Mouse (Mus musculus) adrenal gland, adult 8-10 months (tissue): ENCODE data around the gene Bpi. TPM values are rescaled to one million over a fixed set of nuclear protein-coding genes. Genes with fewer than 3 reads are reported as not detected.

Experiments
- DNase-seq: peaks from one replicate; pipeline ENCODE4 v3.0.0; 2022
- total RNA-seq, 4 experiments: library from RNA; stranded (reverse); gene quantifications; 2 replicates each; pipeline ENCODE4 v1.2.4; 2022

The Bpi gene
- total RNA-seq = not detected

- DNase-seq = no peak
Observed at GRCm38 (mm10) chr2:158258005-158258418, at the start of gene Bpi. Gene Bpi, plus strand, starts transcription at chr2:158258094.

GRCm38 (mm10) chr2:158209776-158210175, 48.1 kb upstream of the Bpi start:
- DNase-seq = no peak

- DNase-seq = no peak
Observed at GRCm38 (mm10) chr2:158210503-158210902, 47.4 kb upstream of the Bpi start.

GRCm38 (mm10) chr2:158210958-158211357, 46.9 kb upstream of the Bpi start:
- no peak for DNase-seq

- DNase-seq = no peak
Observed at GRCm38 (mm10) chr2:158211764-158212471, 46.0 kb upstream of the Bpi start.

- no peak for DNase-seq
Observed at GRCm38 (mm10) chr2:158215283-158216117, 42.4 kb upstream of the Bpi start.

- DNase-seq = no peak
Observed at GRCm38 (mm10) chr2:158216510-158216909, 41.4 kb upstream of the Bpi start.

GRCm38 (mm10) chr2:158219562-158219961, 38.3 kb upstream of the Bpi start:
- DNase-seq = no peak

GRCm38 (mm10) chr2:158221446-158222084, 36.3 kb upstream of the Bpi start:
- no peak for DNase-seq

GRCm38 (mm10) chr2:158222664-158223063, 35.2 kb upstream of the Bpi start:
- no peak for DNase-seq

GRCm38 (mm10) chr2:158223497-158223896, 34.4 kb upstream of the Bpi start:
- no peak for DNase-seq

GRCm38 (mm10) chr2:158225301-158225700, 32.6 kb upstream of the Bpi start:
- DNase-seq = peak; percentile 28

GRCm38 (mm10) chr2:158228670-158229502, 29.0 kb upstream of the Bpi start, which contains the start of gene D630003M21Rik:
Gene D630003M21Rik, minus strand, starts transcription at chr2:158229222.
- peak; percentile 18 for DNase-seq

- no peak for DNase-seq
Observed at GRCm38 (mm10) chr2:158229503-158229892, 28.4 kb upstream of the Bpi start.

- DNase-seq = no peak
Observed at GRCm38 (mm10) chr2:158230617-158231016, 27.3 kb upstream of the Bpi start.

- DNase-seq = no peak
Observed at GRCm38 (mm10) chr2:158231071-158231470, 26.8 kb upstream of the Bpi start.

- DNase-seq = no peak
Observed at GRCm38 (mm10) chr2:158232414-158232813, 25.5 kb upstream of the Bpi start.

GRCm38 (mm10) chr2:158233106-158233505, 24.8 kb upstream of the Bpi start:
- no peak for DNase-seq

- no peak for DNase-seq
Observed at GRCm38 (mm10) chr2:158236698-158237097, 21.2 kb upstream of the Bpi start.

- DNase-seq = peak; percentile 23
Observed at GRCm38 (mm10) chr2:158238101-158238500, 19.8 kb upstream of the Bpi start.

- no peak for DNase-seq
Observed at GRCm38 (mm10) chr2:158241126-158241738, 16.7 kb upstream of the Bpi start.
